Mouse (Mus musculus): ENCODE data around the gene Pkm.

Gene Pkm

DNA sequence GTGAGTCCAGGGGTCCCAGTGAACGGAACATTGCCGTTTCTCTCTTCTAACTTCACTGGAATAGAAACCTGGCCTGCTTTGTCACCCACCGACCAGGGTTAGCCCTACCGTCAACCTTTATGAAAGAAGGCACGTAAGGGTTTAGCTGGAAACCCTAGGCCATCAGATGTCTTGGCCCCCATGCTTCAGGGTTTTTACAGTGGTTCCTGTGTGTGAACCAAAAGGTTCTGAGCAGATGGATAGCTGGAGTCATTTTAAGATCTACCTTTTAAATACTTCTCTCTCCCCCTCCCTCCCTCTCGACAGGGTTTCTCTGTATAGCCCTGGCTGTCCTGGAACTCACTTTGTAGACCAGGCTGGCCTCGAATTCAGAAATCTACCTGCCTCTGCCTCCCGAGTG, 9.8 kb downstream of the Pkm start:
- no peak for DNase-seq (ENCODE audit: low read depth, low spot score)

DNA sequence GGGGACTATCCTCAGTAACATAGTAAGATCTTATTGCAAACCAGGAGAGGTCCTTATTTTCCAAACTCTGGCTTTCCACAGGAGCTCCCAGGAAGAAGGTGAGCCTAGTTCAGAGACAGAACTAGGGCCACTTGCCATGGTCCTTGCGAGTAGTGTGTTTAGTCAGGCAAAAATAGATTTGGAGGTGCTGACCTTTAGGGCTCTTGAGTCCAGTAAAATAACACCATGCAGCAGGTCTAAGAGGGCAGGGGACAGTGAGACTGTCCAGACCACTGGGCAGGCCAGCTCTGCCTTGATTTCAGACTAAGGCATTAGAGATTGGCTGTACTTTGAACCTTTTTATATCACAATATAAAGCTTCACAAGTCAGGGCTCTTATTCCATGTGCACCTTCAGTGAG, 10.6 kb downstream of the Pkm start:
- DNase-seq (ENCODE audit: low read depth, low spot score), result no peak

DNA sequence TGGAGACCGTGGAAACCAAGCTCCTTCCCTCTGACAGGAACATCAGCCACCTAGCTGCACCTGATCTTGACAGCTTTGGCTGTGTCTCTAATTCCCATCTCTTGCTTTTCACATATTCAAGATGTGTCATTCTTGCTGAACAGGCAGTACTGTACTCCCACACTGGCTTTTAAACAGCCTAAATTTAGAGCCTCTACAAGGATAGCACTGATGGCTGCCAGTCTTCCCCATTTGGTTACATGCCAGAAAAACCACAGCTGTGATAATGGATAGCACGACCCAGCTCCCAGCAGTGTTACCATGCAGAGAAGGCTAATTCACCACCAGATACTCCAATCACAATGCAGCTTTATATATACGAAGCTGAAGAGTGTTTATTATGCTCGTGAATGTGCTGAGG, 11.1 kb downstream of the Pkm start:
- no peak for DNase-seq (ENCODE audit: low read depth, low spot score)

DNA sequence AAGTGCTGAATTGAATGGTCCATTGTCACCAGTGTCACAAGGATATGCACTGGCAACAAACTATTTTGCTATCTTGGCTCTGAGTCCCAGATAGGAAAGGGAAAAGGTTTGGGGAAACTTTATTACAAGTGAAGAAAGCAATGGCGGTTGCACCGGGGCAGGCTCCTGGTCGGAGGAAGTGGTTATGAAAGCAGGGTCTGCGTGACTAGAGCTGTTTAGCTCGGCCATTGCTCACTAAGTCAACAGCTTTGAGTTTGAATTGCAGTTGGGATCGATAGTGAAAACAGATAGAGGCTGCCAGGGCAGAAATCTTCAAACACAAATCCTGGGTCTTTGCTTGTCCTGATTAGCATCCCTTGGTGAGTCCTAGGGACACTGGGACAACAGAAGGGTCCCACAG, 11.7 kb downstream of the Pkm start:
- no peak for DNase-seq (ENCODE audit: low read depth, low spot score)

- DNase-seq (ENCODE audit: low read depth, low spot score), result no peak
Measured at GRCm38 (mm10) chr9:59668473-59668872, 12.3 kb downstream of the Pkm start.

- DNase-seq (ENCODE audit: low read depth, low spot score), result no peak
Measured at GRCm38 (mm10) chr9:59669172-59669571, 13.0 kb downstream of the Pkm start.

DNA sequence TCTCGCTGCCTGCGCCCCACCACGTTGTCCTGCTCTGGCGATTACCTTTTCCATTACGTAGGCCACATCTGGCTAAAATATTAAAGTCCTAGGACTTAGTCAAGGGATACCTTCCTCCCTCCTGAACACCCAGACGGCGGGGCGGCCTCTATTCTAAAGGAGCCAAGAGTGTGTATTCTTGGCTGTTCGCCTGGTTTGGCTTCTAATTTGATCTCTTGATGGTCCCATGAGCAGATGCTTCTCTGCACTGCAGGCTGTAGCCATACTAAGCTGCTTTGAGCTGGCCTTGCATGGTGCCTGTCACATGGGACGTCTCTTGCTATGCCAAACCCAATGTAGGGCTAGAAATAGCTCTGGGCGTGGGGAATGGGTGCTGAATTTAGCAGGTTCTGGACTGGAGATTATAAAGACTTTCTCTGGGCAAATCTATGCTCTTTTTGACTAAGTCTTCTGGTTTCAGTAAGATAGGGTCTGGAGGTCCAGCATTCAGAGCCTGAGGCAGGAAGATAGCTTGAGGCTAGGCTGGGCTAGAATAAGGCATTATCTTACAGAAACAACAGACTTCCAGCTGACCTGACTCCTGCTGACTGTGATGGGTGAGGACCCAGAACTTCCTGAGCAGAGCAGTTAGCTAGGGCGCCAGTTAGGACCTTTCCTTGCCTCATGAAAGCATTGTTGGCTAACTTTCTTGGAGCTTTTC, 16.2 kb downstream of the Pkm start:
- DNase-seq (ENCODE audit: low read depth, low spot score), result no peak

DNA sequence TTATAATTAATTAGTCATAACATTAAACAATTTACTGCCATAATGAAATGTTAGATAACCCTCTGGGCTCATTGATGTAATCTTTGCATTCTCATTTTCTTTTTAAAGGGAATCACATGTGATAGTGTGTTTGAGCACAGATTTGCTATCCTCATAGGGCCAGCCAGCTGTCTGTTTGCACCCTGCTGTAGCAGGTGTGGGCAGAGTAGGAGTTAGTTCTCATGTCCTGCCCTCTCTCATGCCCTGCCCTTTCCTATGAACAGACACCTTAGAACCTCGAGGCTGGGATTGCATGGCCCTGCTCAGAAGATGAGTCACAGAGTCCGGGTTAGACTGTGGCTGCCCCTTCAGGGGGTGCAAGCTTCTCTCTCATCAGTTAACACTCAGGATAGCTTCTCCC, 17.3 kb downstream of the Pkm start:
- no peak for DNase-seq (ENCODE audit: low read depth, low spot score)

DNA sequence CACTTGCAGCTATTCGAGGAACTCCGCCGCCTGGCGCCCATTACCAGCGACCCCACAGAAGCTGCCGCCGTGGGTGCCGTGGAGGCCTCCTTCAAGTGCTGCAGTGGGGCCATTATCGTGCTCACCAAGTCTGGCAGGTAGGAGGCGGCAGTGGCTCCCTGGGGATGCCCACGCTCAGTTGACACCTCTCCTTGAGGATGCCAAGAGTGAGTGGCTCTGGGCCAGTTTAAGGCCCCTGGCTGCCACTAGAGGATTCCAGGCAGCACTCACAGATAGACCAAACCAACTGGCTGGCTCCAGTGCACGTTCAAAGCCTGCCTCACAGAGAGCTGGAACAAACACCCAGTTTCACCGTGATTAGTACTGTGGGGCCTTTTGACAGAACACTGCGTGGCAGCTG, 19.4 kb downstream of the Pkm start:
- no peak for DNase-seq (ENCODE audit: low read depth, low spot score)

DNA sequence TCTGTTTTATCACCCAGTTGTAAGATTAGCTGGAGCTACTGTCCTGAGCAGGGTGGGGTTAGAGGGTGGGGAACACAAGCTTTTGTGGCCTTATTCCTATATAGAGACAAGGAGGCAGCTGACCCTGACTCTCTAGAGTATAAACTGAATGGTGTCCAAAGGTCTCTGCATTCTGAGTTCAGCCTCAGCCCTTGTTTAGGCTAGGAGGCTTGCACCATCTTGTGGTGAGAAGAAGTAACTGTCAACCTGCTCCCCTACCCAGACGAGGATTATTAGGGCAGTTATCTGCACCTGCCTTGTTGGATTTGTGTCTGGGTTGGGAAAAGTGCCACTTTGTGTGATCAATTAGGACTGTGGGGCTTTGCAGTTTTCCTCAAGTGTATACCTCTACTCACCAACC, 22.1 kb downstream of the Pkm start:
- DNase-seq (ENCODE audit: low read depth, low spot score), result peak; percentile 68

DNA sequence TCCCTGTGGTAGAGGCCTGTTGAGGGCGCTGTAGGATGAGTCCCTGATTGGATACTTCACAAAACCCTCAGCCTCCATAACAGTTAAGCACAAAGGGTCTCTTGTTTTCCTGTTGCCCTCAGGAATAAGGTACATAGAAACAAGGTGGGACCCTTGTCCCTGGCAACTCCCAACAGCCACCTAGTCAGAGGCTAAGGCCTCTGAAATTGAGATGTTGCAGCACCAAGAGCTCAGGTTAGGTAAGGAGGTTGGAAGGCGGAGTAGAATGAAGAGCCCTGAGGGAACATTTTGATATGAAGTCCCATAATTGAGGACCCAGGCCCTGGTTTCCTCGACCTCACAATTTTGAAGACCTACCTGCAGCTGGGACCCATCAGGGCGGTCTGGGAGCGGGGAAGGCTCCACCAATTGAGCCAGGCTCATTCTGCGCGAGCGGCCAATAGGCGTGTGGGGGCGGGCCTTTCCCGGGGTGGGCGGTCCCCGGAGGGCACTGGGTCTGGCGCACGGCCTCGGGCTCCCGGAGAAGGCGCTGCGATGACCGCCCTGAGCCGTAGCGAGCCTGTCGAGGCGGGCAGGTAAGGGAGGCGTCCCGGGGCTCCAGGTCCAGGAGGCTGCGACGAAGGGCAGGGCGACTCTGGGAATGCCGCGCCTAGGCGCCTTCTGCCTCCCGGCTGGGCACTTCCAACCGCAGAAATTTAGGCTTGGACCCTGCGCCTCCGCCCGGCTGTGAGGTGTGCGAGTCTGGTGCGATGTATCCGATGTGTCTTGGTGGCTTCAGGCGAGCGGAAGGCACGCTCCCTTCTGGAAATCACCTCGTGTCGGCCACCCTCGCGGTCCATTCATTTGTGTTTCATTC, 23.7 kb downstream of the Pkm start, which contains the start of gene Gramd2:
Gramd2 (plus strand) TSS at position 467 of the 856 bp plus-strand sequence.
- no peak for DNase-seq (ENCODE audit: low read depth, low spot score)

GRCm38 (mm10) chr9:59680534-59680875, 24.3 kb downstream of the Pkm start:
- no peak for DNase-seq (ENCODE audit: low read depth, low spot score)

- DNase-seq (ENCODE audit: low read depth, low spot score), result no peak
Measured at GRCm38 (mm10) chr9:59684020-59684419, 27.9 kb downstream of the Pkm start.

DNA sequence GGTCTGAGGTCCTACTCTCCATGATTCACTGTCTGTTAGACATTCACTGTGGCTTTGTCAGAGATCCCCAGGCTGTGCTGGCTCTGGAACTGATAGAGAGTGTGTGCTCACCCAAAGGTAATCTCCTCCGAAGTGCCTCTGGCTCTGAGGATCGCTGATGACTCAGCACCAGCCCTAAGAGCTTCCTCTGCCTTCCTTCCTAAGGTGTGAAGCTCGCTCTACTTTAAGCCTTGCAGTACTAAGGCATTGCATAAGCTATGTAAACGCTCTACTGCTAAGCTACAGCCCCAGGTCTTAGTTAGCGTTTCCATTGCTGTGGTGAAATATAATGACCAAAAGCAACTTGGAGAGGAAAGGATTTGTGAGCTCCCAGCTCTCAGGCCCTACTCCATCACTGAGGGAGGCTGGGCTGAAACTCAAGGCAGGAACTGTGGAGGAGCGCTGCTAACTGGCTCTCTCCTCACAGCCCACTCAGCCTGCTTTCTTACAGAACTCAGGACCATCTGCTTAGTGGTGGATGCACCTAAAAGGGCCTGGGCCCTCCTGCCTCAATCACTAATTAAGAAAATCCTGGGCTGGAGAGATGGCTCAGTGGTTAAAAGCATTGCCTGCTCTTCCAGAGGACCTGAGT, 31.4 kb downstream of the Pkm start:
- peak; percentile 92 for DNase-seq (ENCODE audit: low read depth, low spot score)

DNA sequence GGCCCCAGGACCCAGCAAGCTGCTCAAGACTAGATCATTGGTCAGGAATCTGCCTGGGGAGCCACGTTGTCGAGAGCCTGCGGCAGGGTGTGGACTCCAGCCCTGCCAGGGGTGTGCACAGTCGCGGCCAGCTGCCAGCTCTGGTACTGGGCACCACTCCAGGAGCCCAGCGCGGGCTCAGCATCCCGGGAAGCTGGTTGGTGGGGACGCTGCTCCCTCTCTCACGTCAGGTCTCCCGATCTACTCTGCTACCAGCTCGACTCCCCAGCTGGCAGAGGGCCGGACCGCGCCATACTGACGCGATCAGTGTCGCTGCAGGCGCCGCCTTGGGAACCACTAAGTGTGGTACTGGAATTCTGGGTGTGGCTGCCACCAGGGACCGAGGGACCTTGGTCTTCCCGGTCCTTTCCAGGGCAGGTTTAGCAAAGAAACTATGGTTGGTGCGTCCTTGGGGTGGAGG, 35.5 kb downstream of the Pkm start:
- peak; percentile 96 for DNase-seq (ENCODE audit: low read depth, low spot score)

GRCm38 (mm10) chr9:59692145-59692544, 36.0 kb downstream of the Pkm start:
- peak; percentile 97 for DNase-seq (ENCODE audit: low read depth, low spot score)

DNA sequence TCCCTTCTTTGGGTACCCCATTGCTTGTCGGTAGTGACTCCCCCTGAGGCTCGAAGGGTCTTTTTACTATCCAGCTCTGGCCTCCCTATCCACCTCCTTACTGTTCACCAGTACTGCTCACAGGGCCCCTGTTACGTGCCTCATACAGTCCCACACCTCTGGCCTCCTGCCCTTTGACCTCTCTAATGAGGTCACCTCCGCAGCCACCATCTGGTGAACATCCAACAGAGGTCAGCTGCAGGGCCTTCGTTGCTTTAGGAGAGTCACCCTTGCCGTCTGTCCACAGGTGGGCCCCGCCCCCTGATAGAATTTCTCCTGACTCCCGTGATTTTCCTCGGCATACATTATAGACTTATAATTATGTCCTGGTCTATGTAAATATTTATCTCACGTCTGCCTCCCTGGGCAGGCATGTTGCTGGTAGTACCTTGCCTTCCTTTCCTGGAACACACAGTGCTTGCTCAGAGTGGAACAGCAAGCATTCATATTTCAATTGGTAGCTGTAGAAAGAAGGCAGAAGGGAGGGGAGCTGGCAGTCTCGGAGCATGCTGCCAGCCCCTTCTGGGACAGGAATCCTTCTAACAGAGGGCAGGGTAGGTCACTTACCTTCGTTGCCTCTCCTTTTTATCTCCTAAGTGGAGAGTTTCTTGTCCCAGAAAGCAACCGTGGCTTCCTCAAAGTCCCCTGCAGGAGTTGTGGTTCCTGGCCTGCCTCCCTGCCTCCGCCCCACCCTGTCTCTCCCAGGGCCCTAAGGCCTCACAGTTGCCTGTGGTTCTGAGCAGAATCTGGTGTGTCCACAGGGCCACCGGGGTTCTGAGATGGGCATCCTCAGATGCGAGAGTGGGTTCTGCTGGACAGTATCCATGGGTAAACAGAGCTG, 38.6 kb downstream of the Pkm start:
- peak; percentile 8 for DNase-seq (ENCODE audit: low read depth, low spot score)

- peak; percentile 59 for DNase-seq (ENCODE audit: low read depth, low spot score)
Measured at GRCm38 (mm10) chr9:59695451-59695813, 39.3 kb downstream of the Pkm start.

DNA sequence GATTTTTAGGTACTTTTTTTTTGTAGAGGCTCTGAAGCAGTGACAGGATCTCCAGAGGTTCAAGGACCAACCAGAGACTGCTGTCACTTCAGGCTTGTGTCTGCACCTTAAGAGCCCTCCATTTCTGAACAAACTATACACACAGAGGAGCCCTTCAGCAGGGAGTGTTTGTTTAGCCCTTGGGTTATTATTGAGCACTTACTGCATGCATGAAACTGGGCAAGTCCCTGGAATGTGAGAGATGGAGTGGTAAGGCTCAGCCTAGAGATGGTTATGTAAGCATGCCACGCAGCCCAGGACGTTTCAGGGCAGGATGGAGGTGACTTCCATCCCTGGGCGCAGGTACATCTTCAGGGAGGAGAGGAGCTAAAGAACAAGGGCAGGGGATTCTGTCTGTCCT, 40.2 kb downstream of the Pkm start:
- DNase-seq (ENCODE audit: low read depth, low spot score), result no peak

- DNase-seq (ENCODE audit: low read depth, low spot score), result no peak
Measured at GRCm38 (mm10) chr9:59701094-59701493, 44.9 kb downstream of the Pkm start.

DNA sequence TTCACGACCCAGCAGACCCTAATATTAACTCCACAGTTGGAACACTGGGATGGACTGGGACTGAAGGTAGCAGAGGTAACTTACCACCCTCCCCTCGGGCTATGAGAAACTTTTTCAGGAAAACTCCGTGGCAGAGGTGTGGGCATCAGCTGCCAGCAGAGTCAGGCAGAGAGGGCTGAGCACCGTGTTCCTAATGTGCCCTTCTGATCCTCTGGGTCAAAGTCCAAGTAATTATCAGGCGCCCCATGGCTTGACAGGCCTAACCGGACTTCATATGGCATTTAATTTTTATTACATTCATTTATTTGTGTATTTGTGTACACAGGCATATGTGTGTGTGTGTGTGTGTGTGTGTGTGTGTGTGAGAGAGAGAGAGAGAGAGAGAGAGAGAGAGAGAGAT, 46.9 kb downstream of the Pkm start:
- DNase-seq (ENCODE audit: low read depth, low spot score), result no peak

All from 3T3-L1 (cell line).